Mouse (Mus musculus): ENCODE data around the gene Iscu. TPM values are rescaled to one million over a fixed set of nuclear protein-coding genes. Genes with fewer than 3 reads are reported as not detected.
"Not testable (repeated sequence)": the region's sequence is repeated elsewhere in the genome, so short reads cannot be mapped to it uniquely, and the experiment has no call there.

Iscu gene
- polyA plus RNA-seq, 1 experiment from 2014 or later: 112 TPM

GRCm38 (mm10) chr5:113777728-113778127 is 5.2 kb downstream of the Iscu start:
- not testable (repeated sequence) for H3K27ac ChIP-seq (ENCODE audit: poor library complexity, severe bottlenecking); H3K9ac ChIP-seq; H3K9me3 ChIP-seq (replicated peaks); H3K4me2 ChIP-seq; ATAC-seq (ENCODE audit: insufficient number of reproducible peaks, low FRiP score); H3K4me3 ChIP-seq; H3K27me3 ChIP-seq (replicated peaks)
- 89% methylated on average over 8 of the region's 8 CpGs for WGBS
- H3K36me3 ChIP-seq: peaks cover 46% of the 10 kb centered on the region
- H3K4me1 ChIP-seq (replicated peaks): peaks cover 16% of the 10 kb centered on the region

DNA sequence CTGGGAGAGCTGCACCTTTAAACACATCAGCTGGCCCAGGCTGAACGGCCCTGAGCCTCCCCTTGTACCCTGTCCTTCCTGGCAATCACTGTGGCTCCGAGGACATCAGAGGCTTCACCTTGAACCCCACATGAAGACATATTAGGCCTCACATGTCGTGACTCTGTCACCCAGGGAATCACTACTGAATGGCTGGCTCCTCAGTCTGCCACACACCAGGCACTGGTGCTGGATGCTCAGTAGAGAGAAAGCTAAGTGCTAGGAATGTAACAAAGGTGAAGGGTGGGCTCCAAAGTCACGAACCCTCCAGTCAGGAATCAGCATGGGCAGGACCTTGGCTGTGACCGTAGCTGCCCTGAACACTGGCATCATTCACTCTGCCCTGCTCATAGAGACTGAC is 7.0 kb downstream of the Iscu start:
- 0 out of 2 replicates have a peak, but pooled peaks cover 3% of the 10 kb centered on the region for H3K27me3 ChIP-seq (replicated peaks)
- H3K9me3 ChIP-seq (replicated peaks): no peaks in the 10 kb centered on the region
- H3K36me3 ChIP-seq: peaks cover 41% of the 10 kb centered on the region
- 71% methylated on average over 5 of the region's 5 CpGs for WGBS
- H3K4me2 ChIP-seq: no peak overlapping the region
- no peak overlapping the region for H3K9ac ChIP-seq
- peaks cover 18% of the 10 kb centered on the region for H3K4me1 ChIP-seq (replicated peaks)
- ATAC-seq (ENCODE audit: insufficient number of reproducible peaks, low FRiP score): no peak
- H3K27ac ChIP-seq (ENCODE audit: poor library complexity, severe bottlenecking): no peak overlapping the region
- H3K4me3 ChIP-seq: no peak overlapping the region

DNA sequence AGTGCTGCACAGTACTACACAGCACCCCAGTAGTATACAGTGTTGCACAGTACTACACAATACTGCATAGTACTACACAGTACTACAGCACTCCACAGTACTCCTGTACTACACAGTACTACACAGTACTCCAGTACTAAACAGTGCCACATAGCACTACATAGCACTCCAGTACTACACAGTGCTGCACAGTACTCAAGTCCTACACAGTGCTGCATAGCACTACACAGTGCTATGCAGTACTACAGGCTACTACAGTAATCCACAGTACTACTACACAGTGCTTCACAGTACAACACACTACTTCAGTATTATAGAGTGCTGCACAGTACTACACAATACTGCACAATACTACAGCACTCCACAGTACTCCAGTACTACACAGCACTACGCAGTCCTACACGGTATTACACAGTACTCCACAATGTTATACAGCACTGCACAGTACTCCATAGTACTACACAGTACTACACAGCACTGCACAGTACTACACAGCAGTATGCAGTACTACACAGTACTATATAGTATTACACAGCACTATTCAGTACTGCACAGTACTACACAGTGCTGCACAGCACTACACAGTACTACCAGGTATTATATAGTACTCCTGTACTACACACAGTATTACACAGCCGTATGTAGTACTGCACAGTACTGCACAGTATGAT is 7.7 kb downstream of the Iscu start:
- 0 out of 2 replicates have a peak, but pooled peaks cover 3% of the 10 kb centered on the region for H3K27me3 ChIP-seq (replicated peaks)
- H3K4me3 ChIP-seq: no peak overlapping the region
- H3K9me3 ChIP-seq (replicated peaks): no peaks in the 10 kb centered on the region
- no peak for ATAC-seq (ENCODE audit: insufficient number of reproducible peaks, low FRiP score)
- no peak overlapping the region for H3K4me2 ChIP-seq
- no peak overlapping the region for H3K27ac ChIP-seq (ENCODE audit: poor library complexity, severe bottlenecking)
- peaks cover 18% of the 10 kb centered on the region for H3K4me1 ChIP-seq (replicated peaks)
- WGBS: 91% methylated on average over 3 of the region's 3 CpGs
- no peak overlapping the region for H3K9ac ChIP-seq
- peaks cover 35% of the 10 kb centered on the region for H3K36me3 ChIP-seq

GRCm38 (mm10) chr5:113780763-113781162 is 8.2 kb downstream of the Iscu start:
- H3K27me3 ChIP-seq (replicated peaks): 0 out of 2 replicates have a peak, but pooled peaks cover 3% of the 10 kb centered on the region
- peaks cover 29% of the 10 kb centered on the region for H3K36me3 ChIP-seq
- WGBS: 83% methylated on average over 5 of the region's 5 CpGs
- H3K9ac ChIP-seq: no peak overlapping the region
- H3K4me2 ChIP-seq: no peak overlapping the region
- H3K27ac ChIP-seq (ENCODE audit: poor library complexity, severe bottlenecking): no peak overlapping the region
- ATAC-seq (ENCODE audit: insufficient number of reproducible peaks, low FRiP score): no peak
- H3K4me3 ChIP-seq: no peak overlapping the region
- H3K4me1 ChIP-seq (replicated peaks): peaks cover 18% of the 10 kb centered on the region
- no peaks in the 10 kb centered on the region for H3K9me3 ChIP-seq (replicated peaks)

DNA sequence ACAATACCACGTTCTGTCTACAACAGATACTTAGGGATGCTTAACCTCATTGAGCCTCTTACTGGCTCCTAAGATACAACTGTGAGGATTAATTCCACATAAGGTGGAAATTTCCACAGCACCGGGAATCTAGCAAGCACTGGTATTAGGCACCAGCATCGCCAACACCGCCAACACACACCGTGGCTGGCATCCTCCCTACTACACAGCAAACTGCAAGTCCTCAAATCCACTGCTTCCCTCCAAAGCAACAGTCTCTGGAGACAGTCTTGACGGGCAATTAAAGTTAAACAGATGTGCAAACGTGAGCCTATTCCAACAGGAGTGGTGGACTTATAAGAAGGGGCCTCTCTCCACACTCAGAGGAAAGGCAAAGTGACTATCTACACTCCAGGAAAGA is 8.7 kb downstream of the Iscu start:
- 69% methylated on average over 7 of the region's 7 CpGs for WGBS
- Histone ChIP-seq H3K27ac (ENCODE audit: poor library complexity, severe bottlenecking) (no peak overlapping the region), H3K4me1 (replicated peaks) (peaks cover 18% of the 10 kb centered on the region), H3K4me2 (no peak overlapping the region), H3K27me3 (replicated peaks) (0 out of 2 replicates have a peak, but pooled peaks cover 3% of the 10 kb centered on the region), H3K36me3 (peaks cover 24% of the 10 kb centered on the region), H3K9me3 (replicated peaks) (no peaks in the 10 kb centered on the region), H3K4me3 (no peak overlapping the region), H3K9ac (no peak overlapping the region)
- ATAC-seq (ENCODE audit: insufficient number of reproducible peaks, low FRiP score): no peak

DNA sequence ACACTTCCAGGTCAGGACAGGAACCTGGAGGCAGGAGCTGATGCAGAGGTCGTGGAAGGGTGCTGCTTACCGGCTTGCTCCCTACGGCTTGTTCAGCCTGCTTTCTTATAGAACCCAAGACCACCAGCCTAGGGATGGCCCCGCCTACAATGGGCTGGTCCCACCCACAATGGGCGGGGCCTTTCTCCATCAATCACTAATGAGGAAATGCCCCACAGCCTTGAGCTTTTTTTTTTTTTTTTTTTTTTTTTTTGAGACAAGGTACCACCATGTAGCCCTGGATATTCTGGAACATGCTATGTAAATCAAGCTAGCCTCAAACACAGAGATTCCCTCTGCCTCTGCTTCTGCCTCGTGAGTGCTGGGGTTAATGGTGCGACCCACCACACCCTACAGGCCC is 9.3 kb downstream of the Iscu start:
- Histone ChIP-seq H3K27ac (ENCODE audit: poor library complexity, severe bottlenecking) (no peak overlapping the region), H3K36me3 (peaks cover 18% of the 10 kb centered on the region), H3K27me3 (replicated peaks) (0 out of 2 replicates have a peak, but pooled peaks cover 3% of the 10 kb centered on the region), H3K4me1 (replicated peaks) (peaks cover 18% of the 10 kb centered on the region), H3K4me2 (no peak overlapping the region), H3K9me3 (replicated peaks) (no peaks in the 10 kb centered on the region), H3K9ac (no peak overlapping the region), H3K4me3 (no peak overlapping the region)
- ATAC-seq (ENCODE audit: insufficient number of reproducible peaks, low FRiP score): no peak
- 74% methylated on average over 7 of the region's 7 CpGs for WGBS

DNA sequence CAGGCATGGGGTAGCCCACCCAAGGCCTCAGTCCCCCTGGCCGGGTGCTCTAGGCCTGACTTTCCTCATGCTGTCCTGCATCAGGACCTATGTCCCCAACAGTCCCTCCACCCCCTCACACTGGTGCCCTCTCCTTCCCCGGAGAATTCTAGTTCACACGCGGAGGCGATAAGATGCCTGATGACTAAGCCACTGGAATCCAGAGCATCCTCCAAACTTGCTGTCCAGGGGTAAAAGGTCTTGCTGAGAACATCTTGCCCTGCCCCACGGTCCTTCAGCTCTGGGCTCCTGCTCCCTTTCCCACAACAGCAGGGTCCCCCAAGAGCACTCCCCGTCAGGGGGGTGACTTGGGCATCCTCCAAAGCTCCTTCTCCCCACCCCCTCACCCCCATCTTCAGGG is 10.1 kb downstream of the Iscu start:
- Histone ChIP-seq H3K4me3 (no peak overlapping the region), H3K27ac (ENCODE audit: poor library complexity, severe bottlenecking) (no peak overlapping the region), H3K4me1 (replicated peaks) (peaks cover 18% of the 10 kb centered on the region), H3K27me3 (replicated peaks) (0 out of 2 replicates have a peak, but pooled peaks cover 3% of the 10 kb centered on the region), H3K36me3 (peaks cover 11% of the 10 kb centered on the region), H3K9ac (no peak overlapping the region), H3K9me3 (replicated peaks) (no peaks in the 10 kb centered on the region), H3K4me2 (no peak overlapping the region)
- 58% methylated on average over 7 of the region's 7 CpGs for WGBS
- no peak for ATAC-seq (ENCODE audit: insufficient number of reproducible peaks, low FRiP score)

DNA sequence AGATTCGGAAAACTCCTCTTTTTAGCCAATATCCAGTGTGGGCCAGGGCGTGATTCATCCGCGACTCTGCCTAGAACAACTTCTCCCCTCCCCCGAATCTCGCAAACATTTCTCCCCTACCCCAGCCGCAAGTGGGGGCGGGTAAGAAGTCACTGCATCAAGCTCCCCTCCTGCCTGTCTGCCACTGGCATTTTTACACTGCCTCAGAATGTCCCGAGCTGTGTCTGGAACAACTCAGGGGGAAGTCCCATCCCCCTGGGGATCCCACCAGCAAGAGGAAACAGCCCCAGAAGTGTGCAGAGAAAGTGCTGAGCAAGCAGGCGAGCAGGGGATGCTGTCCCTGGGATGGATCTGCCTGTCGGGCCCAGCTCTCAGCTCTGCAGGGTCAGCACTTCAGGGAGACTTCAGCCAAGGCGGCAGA is 11.0 kb downstream of the Iscu start:
- peak; percentile 34; the same call in 1 of the 2 replicates for ATAC-seq (ENCODE audit: insufficient number of reproducible peaks, low FRiP score)
- 0 out of 2 replicates have a peak overlapping the region, but pooled peaks have one; percentile 2 for H3K4me3 ChIP-seq
- H3K4me1 ChIP-seq (replicated peaks): peaks cover 20% of the 10 kb centered on the region
- 0 out of 2 replicates have a peak, but pooled peaks cover 3% of the 10 kb centered on the region for H3K27me3 ChIP-seq (replicated peaks)
- WGBS: 6% methylated on average over 12 of the region's 12 CpGs
- peak overlapping the region; percentile 51 for H3K4me2 ChIP-seq
- peak overlapping the region; percentile 53; the same call in 1 of the 2 replicates for H3K9ac ChIP-seq
- no peaks in the 10 kb centered on the region for H3K9me3 ChIP-seq (replicated peaks)
- H3K36me3 ChIP-seq: peaks cover 4% of the 10 kb centered on the region
- peak overlapping the region; percentile 44 for H3K27ac ChIP-seq (ENCODE audit: poor library complexity, severe bottlenecking)

- not testable (repeated sequence) for H3K9ac ChIP-seq
- 27% methylated on average over 3 of the region's 3 CpGs for WGBS
- peak overlapping the region; percentile 44 for H3K27ac ChIP-seq (ENCODE audit: poor library complexity, severe bottlenecking)
Measured at GRCm38 (mm10) chr5:113784104-113784503, 11.6 kb downstream of the Iscu start.

GRCm38 (mm10) chr5:113786985-113787384 is 14.4 kb downstream of the Iscu start:
- Histone ChIP-seq H3K27ac (ENCODE audit: poor library complexity, severe bottlenecking) (no peak overlapping the region), H3K4me2 (no peak overlapping the region), H3K36me3 (no peaks in the 10 kb centered on the region), H3K27me3 (replicated peaks) (0 out of 2 replicates have a peak, but pooled peaks cover 3% of the 10 kb centered on the region), H3K4me3 (no peak overlapping the region), H3K9me3 (replicated peaks) (no peaks in the 10 kb centered on the region), H3K9ac (no peak overlapping the region), H3K4me1 (replicated peaks) (peaks cover 41% of the 10 kb centered on the region)
- no peak for ATAC-seq (ENCODE audit: insufficient number of reproducible peaks, low FRiP score)
- WGBS: 77% methylated on average over 5 of the region's 5 CpGs

More at GRCm38 (mm10) chr5:113784104-113784503, 11.6 kb downstream of the Iscu start:
- not testable (repeated sequence) for H3K27me3 ChIP-seq (replicated peaks); H3K36me3 ChIP-seq; H3K9me3 ChIP-seq (replicated peaks); H3K4me3 ChIP-seq; ATAC-seq (ENCODE audit: insufficient number of reproducible peaks, low FRiP score)
- Histone ChIP-seq H3K4me2 (peak overlapping the region; percentile 51), H3K4me1 (replicated peaks) (peaks cover 25% of the 10 kb centered on the region)

- H3K27me3 ChIP-seq (replicated peaks): no peaks in the 10 kb centered on the region
- no peak overlapping the region for H3K9ac ChIP-seq
- no peak overlapping the region for H3K27ac ChIP-seq (ENCODE audit: poor library complexity, severe bottlenecking)
- H3K36me3 ChIP-seq: no peaks in the 10 kb centered on the region
- H3K4me3 ChIP-seq: no peak overlapping the region
- H3K4me1 ChIP-seq (replicated peaks): peaks cover 28% of the 10 kb centered on the region
- no peak overlapping the region for H3K4me2 ChIP-seq
- H3K9me3 ChIP-seq (replicated peaks): no peaks in the 10 kb centered on the region
- no peak for ATAC-seq (ENCODE audit: insufficient number of reproducible peaks, low FRiP score)
- 43% methylated on average over 6 of the region's 6 CpGs for WGBS
Measured at GRCm38 (mm10) chr5:113788645-113789044, 16.1 kb downstream of the Iscu start.

Measured in heart, embryonic 12.5 days (tissue).